Mouse (Mus musculus): Measurements from ENCODE around the gene Itgb7.

Itgb7 gene

DNA sequence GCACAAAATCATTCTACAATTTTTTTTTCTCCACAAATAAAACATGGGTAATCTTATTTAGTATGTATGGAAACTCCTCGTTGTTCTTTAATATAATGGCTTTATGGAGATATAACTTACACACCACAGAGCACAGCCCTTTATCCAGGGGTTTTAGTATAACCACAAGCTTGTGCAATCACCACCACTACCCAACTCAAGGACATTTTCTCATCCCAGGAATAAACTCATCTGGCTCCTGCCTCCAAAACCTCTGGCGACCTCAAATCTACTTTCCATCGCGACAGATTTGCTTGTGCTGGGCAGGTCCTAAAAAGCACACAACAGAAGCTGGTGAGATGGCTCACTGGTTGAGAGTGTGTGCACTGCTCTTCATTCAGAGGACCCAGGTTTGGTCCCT lies 38.1 kb downstream of the Itgb7 start:
- no peak for DNase-seq (ENCODE audit: low spot score in 2 of 2)

DNA sequence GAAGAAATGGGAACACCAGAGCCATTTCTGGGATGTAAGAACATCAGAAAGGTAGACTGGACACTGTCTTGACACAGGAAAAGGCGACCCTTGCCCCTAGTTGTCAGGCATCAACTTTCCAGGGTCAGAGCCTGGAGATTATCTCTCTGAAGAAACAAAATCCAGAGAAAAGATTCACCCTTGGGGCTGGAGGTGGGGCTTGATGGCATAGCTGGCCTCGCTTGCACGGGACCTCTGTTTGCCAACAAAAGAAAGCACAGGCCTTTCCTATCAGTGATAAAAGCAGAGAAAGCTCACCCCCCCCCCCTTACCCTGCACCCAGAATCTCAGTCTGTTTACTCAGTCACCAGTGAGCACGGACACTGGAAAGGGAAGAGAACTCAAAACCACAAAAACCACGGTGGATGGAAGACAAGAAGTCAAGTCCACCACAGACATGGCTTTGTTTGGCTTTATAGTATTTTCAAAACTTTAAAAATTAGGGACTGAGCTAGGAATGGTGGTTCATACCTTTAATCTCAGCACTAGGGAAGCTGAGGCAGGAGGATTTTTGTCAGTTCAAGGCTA lies 38.8 kb downstream of the Itgb7 start:
- DNase-seq (ENCODE audit: low spot score in 2 of 2) = no peak

DNA sequence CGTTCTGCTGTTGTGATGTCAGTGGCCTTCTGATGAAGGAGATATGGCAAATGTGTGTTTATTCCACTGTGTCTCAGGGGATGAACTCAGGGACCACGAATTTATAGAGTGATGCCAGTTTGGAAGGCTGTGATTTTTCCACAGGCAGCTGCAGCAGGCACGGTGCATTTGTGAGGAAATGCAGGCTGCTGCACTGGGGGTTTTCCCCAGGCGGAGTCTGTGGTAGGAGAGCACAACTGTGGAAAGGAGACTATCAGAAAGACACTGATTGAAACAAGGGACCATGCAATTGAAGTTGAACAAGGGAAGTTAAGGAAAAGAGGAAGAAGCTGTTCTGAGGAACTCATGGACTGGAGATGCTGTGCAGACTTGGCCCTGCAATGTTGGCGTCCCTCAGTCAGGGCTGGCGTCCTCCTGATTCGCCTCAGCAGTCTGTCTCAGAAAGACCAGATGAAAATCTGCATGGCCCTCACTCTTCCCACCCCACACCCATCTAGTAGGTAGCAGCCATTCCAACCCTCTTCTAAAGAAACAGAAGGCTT lies 39.4 kb downstream of the Itgb7 start:
- DNase-seq (ENCODE audit: low spot score in 2 of 2) = no peak

DNA sequence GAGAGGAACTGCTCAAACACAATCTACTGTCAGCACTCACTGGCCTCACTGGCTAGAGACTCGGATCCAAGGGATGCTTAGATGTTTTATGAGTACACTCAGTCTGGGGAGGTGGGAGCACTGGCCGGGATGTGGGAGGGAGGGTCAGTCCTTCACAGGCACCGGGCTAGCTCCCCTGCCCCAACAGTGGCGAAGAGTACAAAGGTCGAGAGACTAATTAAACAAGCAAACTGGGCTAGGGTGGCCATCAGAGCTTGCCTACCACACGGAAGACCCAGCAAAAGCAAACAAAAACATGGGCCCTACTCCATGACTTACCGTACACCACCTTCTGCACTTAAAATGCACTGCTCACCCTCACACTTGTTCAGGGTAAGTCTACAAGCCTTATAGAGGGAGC lies 40.0 kb downstream of the Itgb7 start:
- no peak for DNase-seq (ENCODE audit: low spot score in 2 of 2)

DNA sequence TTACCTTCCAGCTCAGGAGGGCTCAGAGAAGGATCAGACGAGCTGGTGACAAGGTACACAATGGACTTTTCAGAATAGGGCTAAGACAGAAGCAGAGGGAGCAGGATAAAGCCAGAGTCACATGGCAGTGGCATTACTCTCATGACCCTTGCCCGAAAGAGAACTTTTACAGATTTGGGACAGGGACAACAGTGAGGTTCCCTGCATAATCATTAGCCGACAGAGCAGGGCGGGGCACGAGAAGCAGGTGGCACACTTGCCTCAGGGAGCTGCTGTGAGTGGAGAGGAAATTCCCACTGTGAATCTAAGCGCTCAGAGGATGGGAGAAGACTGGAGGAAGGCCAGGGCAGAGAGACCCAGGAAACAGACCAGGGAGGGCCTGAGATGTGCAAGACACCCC lies 42.9 kb downstream of the Itgb7 start:
- no peak for DNase-seq (ENCODE audit: low spot score in 2 of 2)

DNA sequence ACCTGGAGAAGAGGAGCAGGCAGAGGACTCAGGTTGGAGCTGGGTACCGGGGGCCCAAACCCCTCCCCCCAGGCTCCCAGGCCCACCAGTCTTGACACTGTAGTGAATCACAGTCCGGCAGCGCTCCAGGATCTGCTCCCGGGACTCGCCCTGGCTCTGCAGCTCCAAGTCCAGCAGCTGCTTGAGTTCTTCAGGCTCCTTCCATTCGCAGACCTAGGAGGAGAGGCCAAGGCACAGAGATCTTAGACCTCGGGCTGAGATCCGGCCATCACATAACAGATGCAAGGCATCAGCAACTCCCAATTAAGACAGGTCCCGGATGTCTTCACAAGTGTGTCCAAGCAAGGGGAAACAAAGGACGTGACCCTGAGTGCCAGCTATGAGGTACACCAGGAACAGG lies 43.6 kb downstream of the Itgb7 start:
- DNase-seq (ENCODE audit: low spot score in 2 of 2) = peak; percentile 56 to 64

DNA sequence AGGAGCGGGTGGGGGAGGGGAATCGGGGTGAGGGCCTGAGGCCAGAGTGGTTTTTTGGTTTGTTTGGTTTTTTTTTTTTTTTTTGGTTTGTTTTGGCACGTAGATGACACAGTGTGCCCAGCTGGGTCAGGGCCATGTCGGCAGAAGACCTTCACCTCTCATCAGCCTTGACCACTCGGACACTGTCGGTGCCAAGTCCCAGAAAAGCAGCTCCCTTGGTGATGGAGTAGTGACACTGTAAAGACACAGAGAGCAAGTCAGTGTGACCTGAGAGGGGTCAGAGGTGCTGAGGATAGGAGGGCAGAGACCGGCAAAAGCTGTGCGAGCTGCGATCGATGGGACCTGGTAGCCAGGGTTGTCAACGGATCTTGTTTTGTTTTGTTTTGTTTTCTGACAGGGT lies 45.5 kb downstream of the Itgb7 start:
- no peak for DNase-seq (ENCODE audit: low spot score in 2 of 2)

DNA sequence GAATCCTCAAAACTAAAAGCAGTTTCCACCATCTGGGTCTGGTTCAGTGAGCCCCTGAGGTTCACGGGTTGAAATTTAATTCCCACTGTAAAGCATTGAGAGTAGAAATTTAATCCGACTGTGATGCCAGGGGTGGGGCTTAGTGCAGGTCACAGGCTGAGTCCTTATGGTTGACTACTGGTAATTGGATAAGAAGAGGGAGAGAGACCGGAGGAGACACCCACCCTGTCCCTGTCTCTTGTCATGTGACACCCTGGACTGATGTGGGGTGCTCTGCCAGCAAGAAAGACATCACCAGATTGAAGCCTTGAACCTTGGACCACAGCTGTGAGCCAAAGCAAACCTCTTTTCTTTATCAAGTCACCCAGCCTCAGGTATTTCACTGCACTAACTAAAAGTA lies 48.7 kb downstream of the Itgb7 start:
- DNase-seq (ENCODE audit: low spot score in 2 of 2) = no peak

DNA sequence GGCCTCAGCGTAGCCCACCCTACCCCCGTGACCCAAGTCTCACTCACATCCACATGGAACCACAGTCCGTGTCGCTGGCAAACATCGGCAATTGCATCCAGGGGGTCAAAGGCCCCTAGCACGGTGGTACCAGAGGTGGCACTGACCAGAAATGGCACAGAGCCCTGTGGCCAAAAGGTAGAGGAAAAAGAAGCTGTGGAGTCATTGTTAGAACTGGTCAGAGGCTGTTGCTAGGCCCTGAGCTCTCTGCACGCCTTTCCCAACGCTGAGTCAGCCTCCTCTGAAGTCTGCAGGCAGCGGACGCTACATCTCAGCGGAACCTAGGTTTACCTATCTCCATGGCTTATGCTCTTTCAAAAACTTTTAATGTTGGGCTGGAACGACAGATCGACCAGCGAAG lies 51.8 kb downstream of the Itgb7 start:
- no peak for DNase-seq (ENCODE audit: low spot score in 2 of 2)

DNA sequence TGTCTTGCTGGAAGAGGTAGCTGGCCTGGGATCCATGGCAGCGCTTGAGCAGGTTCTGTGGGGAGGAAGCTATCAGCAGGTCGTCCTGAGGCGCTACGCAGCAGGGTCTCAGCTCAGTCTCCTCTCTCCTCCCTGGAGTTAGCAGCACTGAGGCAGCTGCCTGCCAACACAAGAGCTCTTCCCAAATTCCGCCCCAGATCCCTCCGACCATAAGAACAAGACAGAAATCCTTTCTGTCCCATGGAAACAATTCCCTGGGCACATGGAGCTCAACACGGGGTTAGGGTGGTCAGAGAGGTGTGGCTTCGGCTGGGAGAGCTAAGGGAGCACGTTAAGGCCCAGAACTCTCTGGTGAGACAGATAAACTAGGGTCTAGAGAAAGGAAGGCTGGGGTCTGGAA lies 52.6 kb downstream of the Itgb7 start:
- no peak for DNase-seq (ENCODE audit: low spot score in 2 of 2)

DNA sequence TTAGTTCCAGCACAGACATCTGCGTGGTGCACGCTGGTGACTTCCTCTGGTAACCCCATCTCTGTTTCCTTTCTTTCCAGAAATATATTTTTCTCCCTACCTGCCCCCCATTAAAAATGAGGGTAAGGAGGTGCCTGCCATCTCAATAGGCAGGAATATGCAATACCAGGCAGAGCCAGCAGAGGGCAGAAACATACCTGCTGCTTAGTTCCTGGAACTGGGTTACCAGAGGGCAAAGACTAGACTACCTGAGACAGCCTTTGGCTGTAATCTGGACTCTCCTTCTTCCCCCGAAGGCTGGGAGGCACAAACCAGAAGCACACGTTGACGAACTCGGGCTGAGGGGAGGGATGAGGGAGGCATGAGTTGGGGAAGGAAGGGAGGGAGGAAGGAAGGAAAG lies 53.5 kb downstream of the Itgb7 start:
- peak; percentile 61 to 76 for DNase-seq (ENCODE audit: low spot score in 2 of 2)

DNA sequence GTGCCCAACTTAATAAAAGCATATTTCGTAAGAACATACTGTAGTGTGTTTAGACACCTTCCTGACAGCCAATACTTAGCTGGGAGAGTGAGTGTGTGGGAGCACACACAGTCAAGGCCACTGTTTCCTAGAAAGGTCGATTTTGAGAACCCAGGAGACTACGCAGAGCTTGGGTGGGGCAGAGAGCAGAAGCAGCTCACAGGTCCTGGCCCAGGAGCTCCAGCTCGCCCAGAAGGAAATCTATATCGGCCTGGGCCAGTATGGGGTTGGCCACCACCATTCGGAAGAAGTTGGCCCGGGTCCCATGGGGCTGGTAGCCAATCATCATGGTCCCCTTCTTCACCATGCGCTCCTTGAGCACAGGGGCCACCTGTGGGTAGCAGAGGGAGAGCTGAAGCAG lies 54.3 kb downstream of the Itgb7 start:
- no peak for DNase-seq (ENCODE audit: low spot score in 2 of 2)

DNA sequence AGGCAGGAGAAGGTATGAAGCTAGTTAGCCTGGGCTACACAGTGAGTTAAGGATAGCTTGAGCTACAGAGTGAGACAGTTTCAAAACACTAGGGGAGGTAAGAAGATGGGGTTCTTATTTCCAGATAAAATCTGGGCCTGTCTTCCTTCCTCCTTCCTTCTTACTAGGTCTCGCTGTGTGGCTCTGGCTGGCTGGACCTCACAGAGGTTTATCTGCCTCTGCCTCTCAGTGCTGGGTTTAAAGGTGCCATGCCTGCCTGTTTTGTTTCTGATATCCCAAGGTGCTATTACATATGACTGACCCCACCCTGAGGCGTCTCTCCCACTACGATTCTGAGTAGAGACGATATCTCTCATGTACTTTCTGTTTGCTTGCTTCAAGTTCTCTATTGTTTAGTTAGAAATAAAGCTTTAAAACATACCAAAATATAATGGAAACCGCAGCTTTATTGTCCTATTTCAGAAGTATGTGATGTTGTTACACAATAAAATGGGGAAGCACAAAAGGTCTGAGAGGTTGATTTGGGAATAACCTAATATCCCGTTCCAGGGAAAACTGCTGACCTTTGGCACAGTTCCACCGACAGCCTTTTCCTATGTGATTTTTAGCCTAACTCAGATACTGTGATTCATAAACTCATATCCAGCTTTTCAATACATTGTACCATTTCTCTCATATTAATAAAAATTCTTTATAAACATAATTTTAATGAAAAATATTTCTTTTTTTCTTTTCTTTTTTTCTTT lies 55.0 kb downstream of the Itgb7 start:
- DNase-seq (ENCODE audit: low spot score in 2 of 2) = no peak

DNA sequence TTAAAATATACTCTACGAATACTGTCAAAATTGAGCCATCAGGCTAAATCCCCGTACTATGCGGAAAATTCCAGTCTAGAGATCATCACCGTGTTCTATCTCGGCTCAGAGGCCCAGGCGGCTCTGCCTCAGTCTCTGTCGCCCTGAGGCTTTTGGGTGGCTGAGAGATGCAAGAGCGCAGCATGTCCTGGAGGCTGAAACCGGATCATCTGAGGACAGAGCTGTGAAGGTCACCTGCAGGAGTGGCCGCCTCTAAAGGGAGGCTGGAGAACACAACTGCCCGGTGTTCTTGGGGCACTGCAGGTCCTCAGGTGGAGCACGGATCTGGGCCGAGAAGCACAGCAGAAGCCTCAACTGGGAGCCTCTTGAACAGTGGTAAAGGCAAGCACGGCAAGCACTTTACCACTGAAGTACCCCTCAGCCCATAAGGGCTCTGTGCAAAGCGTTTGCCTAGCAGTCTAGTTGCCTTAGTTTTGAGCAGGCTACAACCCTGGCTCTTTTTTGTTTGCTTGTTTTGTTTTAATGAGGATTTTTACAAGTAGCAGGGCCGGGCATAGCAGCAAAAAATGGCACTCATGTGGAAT lies 55.9 kb downstream of the Itgb7 start:
- DNase-seq (ENCODE audit: low spot score in 2 of 2) = no peak

DNA sequence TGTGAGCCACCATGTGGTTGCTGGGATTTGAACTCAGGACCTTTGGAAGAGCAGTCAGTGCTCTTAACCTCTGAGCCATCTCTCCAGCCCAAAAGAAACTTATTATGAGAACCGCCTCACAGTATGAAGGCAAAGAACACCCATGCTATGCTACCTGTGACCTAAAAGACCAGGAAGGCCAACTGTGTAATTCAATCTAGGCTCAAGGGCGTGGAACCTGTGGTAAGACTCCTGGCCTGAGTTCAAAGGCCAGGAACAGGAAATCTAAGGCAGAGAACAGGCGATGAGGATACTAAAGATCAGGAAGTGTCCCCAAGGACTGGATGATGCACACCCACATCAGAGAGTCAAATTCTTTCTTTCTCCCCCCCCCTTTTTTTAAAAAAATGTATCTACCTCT lies 58.2 kb downstream of the Itgb7 start:
- DNase-seq (ENCODE audit: low spot score in 2 of 2) = no peak

DNA sequence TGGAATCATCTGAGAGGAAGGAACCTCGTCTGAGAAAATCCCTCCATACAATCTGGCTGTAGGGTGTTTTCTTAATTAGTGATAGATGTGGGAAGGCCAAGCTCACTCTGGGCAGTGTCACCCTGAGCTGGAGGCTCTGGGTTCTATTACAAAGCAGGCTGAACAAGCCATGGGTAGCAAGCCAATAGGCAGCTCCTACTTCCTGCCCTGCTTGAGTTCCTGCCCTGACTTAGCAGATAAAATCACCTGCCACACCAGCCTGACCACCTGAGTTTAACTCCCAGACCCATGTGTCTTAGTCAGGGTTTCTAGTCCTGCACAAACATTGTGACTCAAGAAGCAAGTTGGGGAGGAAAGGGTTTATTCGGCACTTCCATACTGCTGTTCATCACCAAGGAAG lies 62.7 kb downstream of the Itgb7 start:
- DNase-seq (ENCODE audit: low spot score in 2 of 2) = no peak

DNA sequence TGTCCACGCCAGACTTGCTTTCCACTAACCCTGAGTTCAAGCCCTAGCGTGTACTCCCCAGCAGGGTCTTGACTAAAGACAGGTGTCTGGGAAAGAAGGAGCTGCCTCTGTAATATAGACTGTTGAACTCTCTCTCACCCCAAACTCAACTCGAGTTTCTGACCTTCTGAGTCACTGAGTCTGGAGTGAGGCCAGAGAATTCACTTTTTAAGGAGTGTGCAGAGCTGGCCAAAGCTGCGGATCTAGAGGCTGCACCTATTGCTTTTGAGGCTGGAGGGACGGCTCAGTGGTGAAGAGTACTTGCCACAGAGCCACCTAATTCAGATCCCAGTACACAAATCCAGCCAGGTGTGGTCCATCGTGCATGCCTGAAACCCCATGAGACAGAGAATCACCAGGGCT lies 64.1 kb downstream of the Itgb7 start:
- peak in 1 of 2 experiments; percentile 22 for DNase-seq (ENCODE audit: low spot score in 2 of 2)

All from heart, adult 9 months (tissue).